Mouse (Mus musculus) hindbrain, embryonic 13.5 days (tissue): ENCODE data around the gene Clint1. TPM values are rescaled to one million over a fixed set of nuclear protein-coding genes. Genes with fewer than 3 reads are reported as not detected.

Experiments used
- ATAC-seq: fragments of 200-750 bp; cut with Nextera tagmentation; 2 replicates; pipeline ENCODE4 v1.8.0; 2017; ENCODE audit warnings: moderate TSS enrichment; ENCODE audit not compliant: low FRiP score
- H3K27ac ChIP-seq: fragments of 300-500 bp; sonication (generic); 2 replicates; pipeline ENCODE4 v1.5.1; 2015; ENCODE audit warnings: inconsistent platforms, mild to moderate bottlenecking, moderate library complexity
- H3K27me3 ChIP-seq: fragments of 300-500 bp; sonication (generic); 2 replicates; pipeline ENCODE4 v1.6.1; 2015; ENCODE audit warnings: mild to moderate bottlenecking, inconsistent platforms
- H3K36me3 ChIP-seq: fragments of 300-500 bp; sonication (generic); 2 replicates; pipeline ENCODE4 v1.6.1; 2015; ENCODE audit warnings: mild to moderate bottlenecking, inconsistent platforms
- H3K4me1 ChIP-seq: fragments of 300-500 bp; sonication (generic); replicated peaks from 2 replicates; pipeline ENCODE4 v1.6.1; 2015; ENCODE audit warnings: inconsistent platforms
- H3K4me2 ChIP-seq: fragments of 300-500 bp; sonication (generic); 2 replicates; pipeline ENCODE4 v1.6.1; 2015; ENCODE audit warnings: inconsistent platforms, mild to moderate bottlenecking, moderate library complexity
- H3K4me3 ChIP-seq: fragments of 300-500 bp; sonication (generic); 2 replicates; pipeline ENCODE4 v1.5.1; 2015; ENCODE audit warnings: mild to moderate bottlenecking, inconsistent platforms
- H3K9ac ChIP-seq: fragments of 300-500 bp; sonication (generic); 2 replicates; pipeline ENCODE4 v1.6.1; 2015; ENCODE audit warnings: mild to moderate bottlenecking, inconsistent platforms
- H3K9me3 ChIP-seq: fragments of 300-500 bp; sonication (generic); 2 replicates; pipeline ENCODE4 v1.6.1; 2016; ENCODE audit warnings: inconsistent platforms
- WGBS: fragments of 180-500 bp; shearing (Covaris S2); methylation state at CpG from one replicate; pipeline ENCODE4 v1.1.7; 2015; 5-methylcytosine and 5-hydroxymethylcytosine counted together
- polyA plus RNA-seq: library from polyadenylated mRNA; unstranded; fragments of >200 nt; fragmentation: Nextera tagmentation; extraction: Ambion mirVana; gene quantifications from 2 replicates; pipeline ENCODE4 v1.2.1, GENCODE M21; 2015

Clint1 gene
- polyA plus RNA-seq, 1 experiment from 2014 or later: 48.1 TPM

- H3K9me3 ChIP-seq: no peaks in the 10 kb centered on the region
- no peaks in the 10 kb centered on the region for H3K36me3 ChIP-seq
- no peak overlapping the region for H3K4me2 ChIP-seq
- H3K4me3 ChIP-seq: no peak overlapping the region
- WGBS: 56% methylated on average over 4 of the region's 4 CpGs
- no peak overlapping the region for H3K27ac ChIP-seq
- peaks cover 17% of the 10 kb centered on the region for H3K4me1 ChIP-seq
- H3K27me3 ChIP-seq: no peaks in the 10 kb centered on the region
- no peak for ATAC-seq
- no peak overlapping the region for H3K9ac ChIP-seq
These were observed 67.0 kb downstream of the Clint1 start for GRCm38 (mm10) chr11:45918836-45919235.

- H3K27ac ChIP-seq: peak overlapping the region; percentile 83
- H3K9ac ChIP-seq: peak overlapping the region; percentile 60
- H3K36me3 ChIP-seq: no peaks in the 10 kb centered on the region
- peak overlapping the region; percentile 44 for H3K4me2 ChIP-seq
- H3K4me3 ChIP-seq: no peak overlapping the region
- peaks cover 22% of the 10 kb centered on the region for H3K4me1 ChIP-seq
- WGBS: 37% methylated on average over 8 of the region's 8 CpGs
- H3K27me3 ChIP-seq: no peaks in the 10 kb centered on the region
- ATAC-seq: peak; percentile 8; the same call in 1 of the 2 replicates
- H3K9me3 ChIP-seq: no peaks in the 10 kb centered on the region
These were observed 69.2 kb downstream of the Clint1 start for GRCm38 (mm10) chr11:45921026-45921425.

GRCm38 (mm10) chr11:45921480-45921898, 69.6 kb downstream of the Clint1 start:
- H3K4me1 ChIP-seq: peaks cover 27% of the 10 kb centered on the region

GRCm38 (mm10) chr11:45925436-45925835, 73.6 kb downstream of the Clint1 start:
- Histone ChIP-seq H3K4me1 (peaks cover 27% of the 10 kb centered on the region), H3K27ac (peak overlapping the region; percentile 4; the same call in 1 of the 2 replicates), H3K27me3 (no peaks in the 10 kb centered on the region), H3K9ac (no peak overlapping the region), H3K4me3 (no peak overlapping the region), H3K4me2 (no peak overlapping the region), H3K9me3 (no peaks in the 10 kb centered on the region), H3K36me3 (peaks cover 18% of the 10 kb centered on the region)
- WGBS: 40% methylated on average over 6 of the region's 6 CpGs
- ATAC-seq: 0 out of 2 replicates have a peak, but pooled peaks have one; percentile 11

More at GRCm38 (mm10) chr11:45921480-45921898, 69.6 kb downstream of the Clint1 start:
- H3K27ac ChIP-seq: peak overlapping the region; percentile 83
- peak overlapping the region; percentile 44 for H3K4me2 ChIP-seq
- H3K9me3 ChIP-seq: no peaks in the 10 kb centered on the region
- no peak overlapping the region for H3K4me3 ChIP-seq
- WGBS: 4% methylated on average over 10 of the region's 10 CpGs
- no peaks in the 10 kb centered on the region for H3K27me3 ChIP-seq
- H3K9ac ChIP-seq: peak overlapping the region; percentile 60
- ATAC-seq: peak; percentile 43; the same call in 1 of the 2 replicates
- H3K36me3 ChIP-seq: no peaks in the 10 kb centered on the region

- peak overlapping the region; percentile 44; the same call in 1 of the 2 replicates for H3K9ac ChIP-seq
- peak; percentile 90 for ATAC-seq
- no peaks in the 10 kb centered on the region for H3K9me3 ChIP-seq
- H3K27ac ChIP-seq: peak overlapping the region; percentile 65; the same call in 1 of the 2 replicates
- peaks cover 26% of the 10 kb centered on the region for H3K36me3 ChIP-seq
- H3K4me2 ChIP-seq: peak overlapping the region; percentile 51
- peaks cover 19% of the 10 kb centered on the region for H3K4me1 ChIP-seq
- H3K4me3 ChIP-seq: peak overlapping the region; percentile 35
- WGBS: 1% methylated on average over 9 of the region's 9 CpGs
- no peaks in the 10 kb centered on the region for H3K27me3 ChIP-seq
These were observed 74.8 kb downstream of the Clint1 start for GRCm38 (mm10) chr11:45926640-45927082.

GRCm38 (mm10) chr11:45927456-45927855, 75.6 kb downstream of the Clint1 start:
- H3K27me3 ChIP-seq: no peaks in the 10 kb centered on the region
- H3K9me3 ChIP-seq: no peaks in the 10 kb centered on the region
- H3K27ac ChIP-seq: no peak overlapping the region
- 59% methylated on average over 5 of the region's 5 CpGs for WGBS
- no peak overlapping the region for H3K9ac ChIP-seq
- H3K36me3 ChIP-seq: peaks cover 32% of the 10 kb centered on the region
- no peak overlapping the region for H3K4me2 ChIP-seq
- ATAC-seq: no peak
- no peak overlapping the region for H3K4me3 ChIP-seq
- H3K4me1 ChIP-seq: peaks cover 16% of the 10 kb centered on the region

- Histone ChIP-seq H3K4me3 (no peak overlapping the region), H3K27me3 (no peaks in the 10 kb centered on the region), H3K4me1 (peaks cover 13% of the 10 kb centered on the region), H3K4me2 (no peak overlapping the region), H3K9me3 (no peaks in the 10 kb centered on the region), H3K9ac (no peak overlapping the region), H3K27ac (no peak overlapping the region), H3K36me3 (peaks cover 52% of the 10 kb centered on the region)
- no peak for ATAC-seq
- WGBS: 85% methylated on average over 10 of the region's 10 CpGs
These were observed 77.7 kb downstream of the Clint1 start for GRCm38 (mm10) chr11:45929541-45929940.

GRCm38 (mm10) chr11:45932771-45933170, 80.9 kb downstream of the Clint1 start:
- 93% methylated on average over 10 of the region's 10 CpGs for WGBS
- no peak for ATAC-seq
- Histone ChIP-seq H3K9me3 (no peaks in the 10 kb centered on the region), H3K27ac (no peak overlapping the region), H3K9ac (no peak overlapping the region), H3K36me3 (peaks cover 82% of the 10 kb centered on the region), H3K4me1 (no peaks in the 10 kb centered on the region), H3K4me3 (no peak overlapping the region), H3K27me3 (no peaks in the 10 kb centered on the region), H3K4me2 (no peak overlapping the region)

- no peaks in the 10 kb centered on the region for H3K9me3 ChIP-seq
- H3K27ac ChIP-seq: no peak overlapping the region
- ATAC-seq: no peak
- peaks cover 19% of the 10 kb centered on the region for H3K4me1 ChIP-seq
- H3K4me2 ChIP-seq: no peak overlapping the region
- peaks cover 59% of the 10 kb centered on the region for H3K36me3 ChIP-seq
- no peaks in the 10 kb centered on the region for H3K27me3 ChIP-seq
- WGBS: 97% methylated on average over 8 of the region's 8 CpGs
- no peak overlapping the region for H3K4me3 ChIP-seq
- H3K9ac ChIP-seq: no peak overlapping the region
These were observed 85.6 kb downstream of the Clint1 start for GRCm38 (mm10) chr11:45937478-45937877.

GRCm38 (mm10) chr11:45938917-45939316, 87.1 kb downstream of the Clint1 start:
- no peak overlapping the region for H3K9ac ChIP-seq
- H3K27ac ChIP-seq: no peak overlapping the region
- H3K4me3 ChIP-seq: no peak overlapping the region
- no peak for ATAC-seq
- peaks cover 45% of the 10 kb centered on the region for H3K36me3 ChIP-seq
- H3K9me3 ChIP-seq: no peaks in the 10 kb centered on the region
- no peak overlapping the region for H3K4me2 ChIP-seq
- WGBS: 89% methylated on average over 8 of the region's 8 CpGs
- no peaks in the 10 kb centered on the region for H3K27me3 ChIP-seq
- peaks cover 33% of the 10 kb centered on the region for H3K4me1 ChIP-seq

GRCm38 (mm10) chr11:45942281-45942680, 90.4 kb downstream of the Clint1 start:
- H3K36me3 ChIP-seq: peaks cover 13% of the 10 kb centered on the region
- ATAC-seq: no peak

GRCm38 (mm10) chr11:45943108-45943705, 91.4 kb downstream of the Clint1 start:
- Histone ChIP-seq H3K4me3 (peak overlapping the region; percentile 91), H3K27ac (peak overlapping the region; percentile 40; the same call in 1 of the 2 replicates), H3K9me3 (no peaks in the 10 kb centered on the region), H3K36me3 (peaks cover 12% of the 10 kb centered on the region; the same call in 1 of the 2 replicates), H3K4me2 (peak overlapping the region; percentile 75), H3K27me3 (no peaks in the 10 kb centered on the region), H3K4me1 (peaks cover 33% of the 10 kb centered on the region), H3K9ac (peak overlapping the region; percentile 94)
- 63% methylated on average over 7 of the region's 7 CpGs for WGBS
- no peak for ATAC-seq

More at GRCm38 (mm10) chr11:45942281-45942680, 90.4 kb downstream of the Clint1 start:
- no peaks in the 10 kb centered on the region for H3K9me3 ChIP-seq
- no peak overlapping the region for H3K9ac ChIP-seq
- H3K4me1 ChIP-seq: peaks cover 33% of the 10 kb centered on the region
- WGBS: 89% methylated on average over 7 of the region's 7 CpGs
- H3K27ac ChIP-seq: no peak overlapping the region
- H3K4me3 ChIP-seq: no peak overlapping the region
- H3K27me3 ChIP-seq: no peaks in the 10 kb centered on the region
- H3K4me2 ChIP-seq: no peak overlapping the region
